Mouse (Mus musculus) embryo, embryonic 11.5 days (tissue): Measurements from ENCODE around the gene Hrasls5.

ENCODE experiments used
- DNase-seq: peaks from one replicate; pipeline ENCODE4 v3.0.0-alpha.2; 2012; ENCODE audit warnings: low read depth, low spot score

Hrasls5 gene

DNA sequence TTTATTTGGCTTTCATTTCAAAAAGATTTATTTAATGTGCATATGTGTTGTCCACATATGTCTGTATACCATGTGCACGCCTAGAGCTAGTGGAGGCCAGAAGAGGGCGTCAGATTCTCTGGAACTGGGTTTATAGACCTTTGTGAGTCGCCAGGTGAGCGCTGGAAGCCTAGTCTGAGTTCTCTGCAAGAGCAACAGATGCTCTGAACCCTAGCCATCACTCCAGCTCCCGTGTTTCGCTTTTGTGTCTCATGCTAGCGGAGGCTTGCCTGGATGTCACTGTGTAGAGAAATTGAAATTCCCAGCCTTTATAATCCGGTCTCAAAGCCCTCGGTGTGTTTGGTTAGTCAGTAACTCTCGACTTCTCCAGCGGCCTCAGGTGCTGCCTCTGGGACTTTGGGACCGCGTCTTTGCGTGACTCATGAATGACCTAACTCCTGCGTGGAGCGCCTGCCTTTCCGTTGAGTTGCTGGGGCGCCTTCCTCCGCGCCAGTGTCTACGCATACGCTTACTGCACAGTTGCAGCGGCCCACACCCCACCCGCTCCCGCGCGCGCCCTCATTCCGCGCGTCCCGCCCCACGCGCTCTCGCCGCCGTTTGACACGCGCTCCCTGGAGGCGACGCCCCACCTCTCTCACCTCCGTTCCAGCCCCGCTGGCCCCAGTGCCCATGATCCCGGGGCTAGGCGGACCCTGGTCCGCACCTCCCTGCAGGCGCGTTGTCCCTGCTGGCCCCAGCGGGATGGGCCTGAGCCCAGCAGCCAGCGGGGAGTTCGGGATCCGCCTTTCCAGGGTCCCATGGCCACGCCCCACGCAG is at the start of gene Hrasls5:
TSS of gene Hrasls5 (plus strand) at position 600 of the 816 bp plus-strand sequence.
- DNase-seq, result no peak

DNA sequence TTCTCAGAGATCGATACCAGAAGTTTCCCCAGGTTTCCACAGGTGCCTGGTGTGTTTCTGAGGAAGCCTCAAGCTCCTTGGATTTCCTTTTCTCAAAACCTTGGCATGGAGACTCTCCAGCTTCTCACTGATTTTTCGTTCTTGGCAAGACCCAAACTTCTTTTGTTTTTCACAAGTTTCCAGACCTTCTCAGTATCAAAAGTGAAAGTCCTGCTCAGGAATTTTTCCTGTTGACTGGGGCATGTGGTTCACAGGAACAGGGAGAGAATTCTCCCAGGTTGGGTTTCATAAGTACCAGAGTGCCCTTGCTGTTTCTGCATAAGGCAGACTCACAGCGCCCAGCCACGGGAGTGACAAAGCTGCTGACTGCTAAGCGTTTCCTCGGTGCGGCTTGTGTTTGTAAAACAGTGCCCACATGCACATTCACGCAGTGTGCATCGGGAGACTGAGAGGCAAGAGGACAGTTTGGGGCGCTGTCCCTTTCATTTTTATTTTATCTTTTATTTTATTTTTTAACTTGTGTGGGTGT is 49.7 kb upstream of the Hrasls5 start:
- no peak for DNase-seq

DNA sequence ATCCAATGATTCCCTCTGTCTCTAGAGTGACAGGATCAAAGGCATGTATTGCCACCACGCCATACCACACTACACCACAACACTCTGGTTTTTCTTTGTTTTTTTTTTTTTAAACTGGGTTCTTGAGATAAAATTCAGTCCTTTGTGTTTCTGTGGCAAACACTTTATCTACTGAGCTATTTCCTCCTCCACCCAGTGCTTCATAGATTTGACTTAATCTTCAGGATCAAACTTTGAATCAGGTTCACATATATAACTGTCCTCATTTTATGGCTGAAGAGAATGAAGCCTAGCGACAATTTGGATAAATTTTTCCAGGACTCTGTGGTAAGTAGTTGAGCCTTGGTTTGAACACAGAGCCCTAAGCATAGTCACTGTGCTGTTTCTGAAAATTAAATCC is 48.7 kb upstream of the Hrasls5 start:
- DNase-seq, result no peak

DNA sequence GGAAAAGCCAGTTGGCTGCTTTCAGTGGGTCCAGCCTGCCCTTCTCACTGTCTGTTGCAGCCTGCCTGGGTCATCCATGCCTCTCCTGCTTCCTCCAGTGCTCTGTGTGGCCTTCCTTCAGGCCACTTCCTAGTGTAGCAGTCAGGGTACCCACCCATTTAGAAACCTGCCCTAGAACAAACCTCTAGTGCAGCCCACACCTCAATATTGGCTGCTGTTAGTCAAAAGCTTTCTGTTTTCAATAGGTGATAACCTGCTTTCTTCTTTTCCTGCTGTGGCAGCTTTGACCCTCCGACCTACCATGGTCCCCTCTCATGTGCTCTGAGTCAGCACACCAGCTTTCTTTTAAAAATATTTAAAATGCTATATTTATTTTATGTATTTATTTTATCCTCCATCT is 47.9 kb upstream of the Hrasls5 start:
- no peak for DNase-seq

DNA sequence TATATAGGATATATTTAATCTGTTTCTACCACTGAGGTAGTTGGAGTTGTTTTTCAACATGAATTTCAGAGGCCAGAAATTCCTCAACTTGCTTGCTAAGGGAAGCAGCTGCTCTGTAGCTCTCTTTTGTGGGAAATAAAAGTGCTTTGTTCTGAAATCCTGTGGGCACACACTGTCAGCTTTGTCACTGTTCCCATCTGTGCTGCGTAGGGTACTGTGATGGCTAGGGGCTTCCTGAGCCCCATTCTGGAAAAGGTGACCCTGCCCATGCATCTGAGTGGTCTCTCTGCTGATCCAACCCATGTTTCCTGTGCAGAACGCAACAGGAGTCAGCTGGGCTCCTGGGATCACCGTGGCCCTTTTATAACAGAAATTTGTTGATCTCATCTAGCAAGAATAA is 45.5 kb upstream of the Hrasls5 start:
- no peak for DNase-seq

DNA sequence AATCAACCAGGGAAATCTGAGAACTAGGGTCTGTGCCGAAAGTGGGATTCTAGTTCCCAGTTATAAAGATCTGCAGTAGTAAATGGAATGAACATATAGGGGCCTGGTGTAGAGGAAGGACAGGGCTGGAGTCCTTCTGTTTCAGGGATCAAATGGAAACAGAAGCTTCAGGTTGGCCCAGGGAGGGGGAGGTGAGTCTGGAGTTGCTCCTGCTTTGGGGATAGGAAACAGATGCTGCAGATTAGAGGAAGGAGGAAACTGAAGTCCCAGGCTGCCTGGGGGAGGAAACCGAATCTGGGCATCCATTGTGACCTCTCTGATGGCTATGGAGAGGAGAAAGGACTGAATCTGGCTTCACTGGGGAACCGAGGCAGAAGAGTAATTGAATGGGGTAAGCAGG is 44.0 kb upstream of the Hrasls5 start:
- DNase-seq, result no peak

DNA sequence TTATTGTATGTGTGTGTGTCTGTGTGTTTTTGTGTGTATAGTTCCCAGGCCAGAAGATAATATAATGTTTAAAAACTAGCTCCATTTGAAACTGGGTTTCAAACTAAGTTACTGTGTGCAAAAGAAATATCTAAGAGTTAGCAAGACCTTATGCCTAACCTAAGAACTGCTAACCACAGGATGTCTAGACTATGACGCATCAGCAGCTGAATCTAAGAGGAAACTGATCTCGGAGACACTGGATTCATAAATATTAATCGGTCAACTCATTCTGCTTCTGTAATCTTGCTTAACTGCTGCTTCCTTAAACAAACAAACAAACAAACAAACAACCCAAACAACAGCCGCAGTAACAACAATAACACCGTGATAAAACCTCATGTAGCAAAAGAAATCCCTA is 42.7 kb upstream of the Hrasls5 start:
- no peak for DNase-seq

DNA sequence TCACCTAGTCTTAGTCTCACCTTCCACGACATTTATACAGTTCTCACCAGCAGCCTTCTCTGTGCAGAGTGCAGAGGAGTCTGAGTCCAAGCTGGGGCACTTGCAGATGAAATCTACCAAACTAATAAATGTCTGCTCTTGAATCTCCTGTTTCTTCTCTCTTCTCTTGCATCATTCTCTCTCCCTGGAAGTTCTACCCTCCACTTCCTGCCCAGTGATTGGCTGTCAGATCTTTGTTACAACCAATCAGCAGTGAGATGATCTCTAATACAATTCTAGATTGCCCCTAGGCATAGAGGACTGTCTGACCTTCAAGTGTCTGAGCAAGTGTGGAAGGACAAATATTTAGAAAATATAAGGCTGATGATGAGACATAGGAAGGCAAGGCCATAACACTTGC is 36.2 kb upstream of the Hrasls5 start:
- DNase-seq, result no peak

DNA sequence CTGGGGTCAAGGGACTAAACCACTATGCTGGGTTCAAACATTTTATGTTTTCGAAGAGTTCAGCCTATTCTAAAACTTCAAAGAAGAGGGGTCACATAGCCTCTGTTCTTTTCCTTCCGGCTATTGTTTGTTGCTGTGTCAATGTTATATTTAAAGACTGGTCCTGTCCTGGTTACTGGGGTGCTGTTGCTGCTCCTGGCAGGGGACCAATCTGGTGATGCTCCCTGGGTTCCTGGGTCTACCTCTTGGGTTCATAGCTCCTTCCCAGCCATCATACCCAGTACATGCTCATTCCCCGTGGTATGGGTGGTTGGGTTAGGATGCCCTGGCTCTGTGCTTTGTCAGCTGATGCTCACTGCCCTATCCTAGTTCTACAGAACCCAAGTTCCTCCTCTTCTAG is 34.6 kb upstream of the Hrasls5 start:
- no peak for DNase-seq

DNA sequence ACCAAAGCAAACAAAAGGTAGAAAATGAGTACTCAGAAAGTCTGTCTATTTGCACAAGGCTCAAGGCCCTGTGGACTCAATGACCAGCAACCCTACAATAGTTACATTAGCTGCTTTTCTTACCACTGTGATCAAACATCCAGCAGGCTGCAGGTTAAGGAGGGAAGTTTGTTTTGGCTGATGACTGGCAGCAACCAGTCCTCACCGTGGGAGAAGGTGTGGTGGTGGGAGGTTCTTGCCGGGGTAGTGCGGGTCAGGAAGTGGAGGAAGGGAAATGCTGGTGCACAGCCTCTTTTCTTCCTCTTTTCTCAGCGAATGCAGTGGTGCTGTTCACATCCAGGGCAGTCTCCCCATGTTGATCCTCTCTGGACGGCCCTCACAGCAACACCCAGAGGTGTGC is 31.3 kb upstream of the Hrasls5 start:
- no peak for DNase-seq

DNA sequence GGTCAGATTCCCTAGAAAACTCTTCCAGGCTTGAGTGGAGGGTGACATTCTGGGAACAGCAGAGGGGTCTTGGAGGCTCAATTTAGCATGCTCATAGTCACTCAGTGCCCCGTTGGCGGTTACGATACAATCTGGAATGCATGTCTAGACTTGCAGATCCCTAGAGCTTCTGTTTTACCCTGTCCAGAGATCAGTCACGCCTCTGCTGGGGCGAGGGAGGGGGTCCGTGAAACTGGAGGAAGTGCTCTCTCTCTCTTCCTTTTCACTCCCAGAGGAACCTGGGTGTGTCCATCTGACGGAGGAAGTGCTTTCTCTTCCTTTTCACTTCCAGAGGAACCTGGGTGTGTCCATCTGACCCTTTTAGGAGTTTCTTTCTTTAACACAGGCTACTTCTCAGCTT is 29.2 kb upstream of the Hrasls5 start:
- no peak for DNase-seq

DNA sequence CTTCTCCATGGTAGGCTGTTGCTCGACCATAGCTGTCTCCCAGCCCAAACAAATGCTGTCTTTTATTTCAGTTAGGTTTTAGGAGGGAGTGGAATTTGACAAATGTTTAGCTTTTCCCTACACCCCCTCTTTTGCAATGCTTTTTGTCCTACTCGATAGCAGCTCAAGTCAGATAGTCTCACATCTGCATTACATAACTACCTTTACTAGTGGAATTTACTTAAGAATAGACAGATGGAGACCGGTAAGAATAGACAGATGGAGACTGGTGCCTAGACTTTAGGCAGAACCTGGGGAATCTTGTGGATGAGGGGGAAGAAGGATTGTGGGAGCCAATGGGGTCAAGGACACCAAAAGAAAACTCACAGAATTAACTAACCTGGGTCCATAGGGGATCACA is 28.7 kb upstream of the Hrasls5 start:
- DNase-seq, result no peak

DNA sequence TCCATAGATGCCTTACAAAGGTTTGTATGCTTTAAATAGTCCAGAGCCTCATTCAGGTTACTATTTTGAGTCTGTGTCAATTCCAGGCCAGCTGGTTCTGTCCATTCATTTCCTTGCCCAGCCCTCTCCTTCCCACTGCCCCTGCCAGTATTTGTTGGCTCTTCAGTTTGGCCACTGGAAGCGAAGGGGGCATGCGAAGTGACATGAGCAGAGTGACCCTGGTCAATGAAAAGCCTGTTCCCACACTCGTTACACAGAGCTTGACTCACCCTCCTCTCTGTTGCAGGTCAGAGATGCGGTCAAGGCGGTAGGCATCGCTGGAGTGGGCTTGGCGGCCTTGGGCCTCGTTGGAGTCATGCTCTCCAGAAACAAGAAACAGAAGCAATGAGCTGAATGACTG is 27.1 kb upstream of the Hrasls5 start:
- DNase-seq, result no peak

DNA sequence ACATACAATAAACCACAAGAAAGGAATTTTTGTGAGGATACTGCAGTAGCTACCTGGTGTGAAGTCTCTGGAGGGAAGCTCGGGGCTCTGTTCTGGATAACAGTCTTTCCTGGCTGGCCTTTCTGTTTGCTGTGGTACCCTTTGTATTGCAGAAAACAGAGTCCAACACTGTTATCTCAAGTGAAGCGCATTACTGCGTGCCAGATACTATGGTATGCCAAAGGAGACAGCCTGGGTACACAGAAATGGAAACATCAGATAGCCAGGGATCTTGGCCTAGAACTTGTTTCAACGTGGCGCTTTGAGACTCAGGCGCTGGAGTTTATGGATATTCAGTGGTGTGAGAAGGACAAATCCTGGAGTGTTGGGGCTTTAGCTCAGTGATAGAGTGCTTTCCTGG is 26.6 kb upstream of the Hrasls5 start:
- no peak for DNase-seq

DNA sequence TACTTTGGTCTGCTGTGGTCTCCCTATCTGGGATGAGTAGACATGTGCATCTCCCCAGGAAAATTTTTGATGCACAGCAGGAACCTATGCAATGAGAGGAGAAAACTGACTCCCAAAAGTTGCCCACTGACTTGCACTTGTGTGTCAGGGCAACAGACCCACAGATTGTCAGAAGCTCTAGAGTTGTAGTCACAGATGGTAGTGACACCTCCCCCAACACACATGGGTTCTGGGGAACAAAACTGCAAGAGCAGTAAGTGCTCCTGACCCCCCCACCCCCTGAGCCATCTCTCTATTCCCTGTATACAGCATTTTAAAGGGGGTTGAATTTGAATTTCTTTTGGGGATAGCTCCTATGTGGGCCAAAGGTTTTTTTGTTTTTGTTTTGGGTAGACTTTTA is 21.5 kb upstream of the Hrasls5 start:
- no peak for DNase-seq

DNA sequence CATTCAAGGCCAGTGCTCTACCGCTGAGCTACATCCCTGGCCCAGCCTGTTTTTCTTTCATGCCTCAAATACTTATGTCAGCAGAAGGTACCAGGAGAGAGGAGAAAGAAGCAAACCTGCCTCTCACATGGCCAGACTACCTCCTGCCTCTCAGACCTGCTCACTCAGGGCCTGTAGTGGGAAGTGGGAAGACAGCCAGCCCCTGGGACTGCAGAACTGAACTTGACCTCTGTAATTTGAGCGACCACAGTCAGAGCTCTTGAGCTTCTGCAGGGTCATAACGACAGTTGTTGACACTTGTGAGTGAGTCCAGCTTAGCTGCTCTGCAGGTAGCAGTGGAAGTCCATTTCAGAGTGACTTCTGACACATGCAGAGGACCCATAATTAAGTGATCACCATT is 20.3 kb upstream of the Hrasls5 start:
- no peak for DNase-seq

DNA sequence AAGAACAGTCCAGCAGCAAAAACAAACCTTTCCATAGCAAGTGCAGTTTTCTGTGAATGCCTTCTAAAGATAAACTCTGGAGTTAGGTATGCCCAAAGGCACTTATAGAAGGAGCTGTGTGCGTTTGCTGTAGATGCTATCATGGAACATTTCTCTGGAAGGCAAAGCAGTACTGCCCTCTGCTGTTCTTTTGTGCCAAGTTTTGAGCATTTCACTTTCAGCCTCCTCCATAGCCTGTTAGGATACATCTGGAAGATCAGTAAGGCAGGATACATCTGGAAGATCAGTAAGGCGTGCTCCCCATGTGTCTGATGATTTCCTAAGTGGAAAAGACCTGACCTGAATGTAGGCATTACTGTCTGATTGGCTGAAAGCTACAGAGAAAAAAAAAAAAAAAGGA is 16.8 kb upstream of the Hrasls5 start:
- DNase-seq, result no peak

DNA sequence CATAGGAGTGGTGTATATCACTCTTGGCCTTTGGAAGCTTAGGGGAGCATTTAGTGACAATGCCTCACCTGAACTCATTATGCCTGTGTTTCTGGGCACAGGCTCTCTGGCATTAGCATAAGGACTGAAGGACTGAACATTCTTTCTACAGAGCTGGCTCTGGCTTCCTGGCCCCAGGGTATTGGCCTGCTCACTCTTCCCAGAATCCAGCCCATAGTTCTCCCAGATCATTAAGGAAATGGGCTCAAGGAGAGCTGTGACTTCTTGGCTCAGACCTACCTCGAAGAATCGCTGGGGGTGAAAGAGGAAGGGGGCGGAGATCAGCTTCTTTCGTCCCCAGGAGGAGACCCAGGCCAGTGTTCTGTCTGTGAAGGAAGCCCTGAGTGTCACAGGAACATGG is 13.9 kb upstream of the Hrasls5 start:
- no peak for DNase-seq

DNA sequence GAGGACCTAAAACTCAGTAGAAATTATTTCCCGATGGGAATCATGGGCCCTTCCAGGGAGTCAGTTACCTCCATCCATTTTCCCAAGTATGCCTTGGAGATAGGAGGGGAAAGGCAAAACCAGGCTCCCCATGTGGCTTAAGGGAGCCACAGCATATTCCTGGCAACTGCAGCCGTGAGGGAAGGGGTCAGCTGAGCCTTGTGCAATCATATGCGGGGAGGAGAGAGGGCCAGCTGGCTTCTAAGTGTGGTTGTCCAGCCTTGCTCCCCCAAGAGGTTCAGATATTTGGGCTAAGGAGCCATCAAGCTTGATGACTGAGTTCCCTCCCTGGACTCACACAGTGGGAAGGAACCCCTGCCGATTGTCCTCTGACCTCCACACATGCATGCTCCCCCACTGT is 10.8 kb upstream of the Hrasls5 start:
- no peak for DNase-seq

DNA sequence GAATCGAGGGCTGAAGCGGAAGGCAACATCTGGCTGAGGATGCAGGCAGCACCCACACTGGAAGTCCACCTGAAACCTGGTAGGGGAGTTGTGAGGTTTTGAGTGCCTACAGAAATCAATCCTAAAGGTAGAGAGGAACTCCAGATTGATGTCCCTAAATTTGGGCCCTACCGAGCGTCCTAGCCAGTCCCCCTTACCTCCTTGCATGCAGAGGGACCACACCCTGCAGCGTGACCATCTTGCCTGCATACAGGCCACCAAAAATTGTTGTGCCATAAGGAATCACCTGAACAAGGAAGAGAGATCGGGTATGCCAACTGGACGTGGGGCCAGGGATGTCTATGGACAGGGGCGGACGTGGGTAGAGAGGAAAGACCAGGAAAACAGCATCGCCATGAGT is 8.2 kb upstream of the Hrasls5 start:
- DNase-seq, result no peak

DNA sequence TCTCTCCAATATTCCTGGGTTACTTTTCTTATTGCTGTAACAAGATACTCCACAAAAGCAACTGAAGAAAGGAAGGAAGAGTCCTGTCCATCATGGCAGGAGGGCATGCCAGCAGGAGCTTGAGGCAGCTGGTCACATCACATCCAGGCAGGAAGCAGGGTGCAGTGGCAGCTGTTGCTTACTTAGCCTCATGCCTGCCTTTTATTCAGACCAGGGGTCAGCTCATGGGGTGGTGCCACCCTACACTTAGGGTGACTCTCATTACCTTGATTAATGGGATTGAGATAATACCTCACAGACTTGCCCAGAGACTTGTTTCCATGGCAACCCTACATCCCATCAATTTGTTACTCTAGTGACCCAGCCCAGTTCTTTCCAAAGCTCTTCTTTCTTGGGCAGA is 7.3 kb upstream of the Hrasls5 start:
- DNase-seq, result no peak

DNA sequence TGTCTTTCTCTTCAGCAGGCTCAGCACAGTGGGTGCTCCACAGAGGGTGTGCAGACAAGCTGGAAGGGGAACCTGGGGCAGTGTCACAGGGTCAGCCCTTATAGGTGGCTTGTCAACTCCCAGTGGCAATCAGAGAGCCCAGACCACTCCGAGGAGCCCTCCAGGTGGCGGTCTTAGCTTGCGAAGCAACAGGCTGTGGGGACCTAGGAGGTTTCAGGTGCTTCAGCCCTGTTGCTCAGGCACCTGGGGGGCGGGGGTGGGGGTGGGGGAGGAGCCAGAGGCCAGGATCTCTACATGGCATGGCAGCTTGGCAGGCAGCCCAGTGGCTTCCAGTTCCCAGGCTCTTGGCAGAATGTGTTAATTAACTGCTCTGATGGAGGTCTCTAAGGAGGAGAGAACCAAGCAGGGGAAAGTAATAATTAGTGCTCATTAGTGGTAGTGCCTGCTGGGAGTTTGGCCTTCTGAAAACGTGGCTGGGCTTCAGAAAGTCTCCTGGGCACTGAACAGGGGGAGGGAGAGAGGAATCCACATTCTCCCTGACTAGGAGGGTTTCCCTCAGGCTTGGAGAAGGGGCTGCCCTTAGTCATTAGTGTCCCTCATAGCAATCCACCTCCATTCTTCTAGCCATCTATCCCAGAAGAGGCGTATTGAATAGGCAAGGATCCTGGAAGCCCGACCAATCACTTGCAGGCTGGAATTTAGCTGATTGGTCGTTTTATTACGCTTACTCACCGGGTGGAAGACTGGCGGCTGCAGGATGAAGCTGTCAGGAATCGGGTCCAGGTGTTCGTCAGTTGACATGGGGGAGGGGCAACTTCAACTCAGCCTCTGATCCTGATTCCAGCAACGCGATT is 6.2 kb upstream of the Hrasls5 start:
- DNase-seq, result peak; percentile 32
